Mouse (Mus musculus): ENCODE results near the gene Olfr374.

- TF ChIP-seq POLR2A (IDR thresholded peaks at IDR 0.05; ENCODE audit: extremely low read depth, insufficient read depth, low read length) = no peak
- TF ChIP-seq CTCF (IDR thresholded peaks at IDR 0.05; ENCODE audit: low read depth, low read length) = no peak
Observed at GRCm38 (mm10) chr8:72144345-72144975, 37.6 kb downstream of the Olfr374 start.

Measured in liver, adult 2 months (tissue).